ENCODE assay signal across 9 mouse cellular contexts in genomic region chr2:74672481-74673362, GRCm38 (mm10). TPM values are rescaled to one million over a fixed set of nuclear protein-coding genes. Genes with fewer than 3 reads are reported as not detected.
DNase-seq lines count a peak whose midpoint lies in the region; ATAC-seq lines count a peak whose summit lies in the region.
"Had no signal": no experiment of that assay in that cellular context is flagged by ENCODE, and none has a peak within 500 bp of the region (broad histone marks: within the 10 kb centered on the region; RNA-seq: fewer than 3 reads in every experiment).

No protein-coding gene starts in this region.

- H3K9me3 ChIP-seq in neural tube, embryonic 11.5 days (ENCODE audit: control insufficient read depth, low read length) = no peaks in the 10 kb centered on the region
- H3K9me3 ChIP-seq in limb, embryonic 11.5 days (ENCODE audit: control insufficient read depth, low read length) = no peaks in the 10 kb centered on the region
- no peaks in the 10 kb centered on the region for H3K9me3 ChIP-seq in midbrain, embryonic 11.5 days (ENCODE audit: control insufficient read depth, low read length)

- no peak overlapping the region for H3K27ac ChIP-seq in neural tube, embryonic 11.5 days (ENCODE audit: low read depth, low read length)
- peak overlapping the region; percentile 90 for H3K27ac ChIP-seq in limb, embryonic 11.5 days (replicated peaks; ENCODE audit: low read depth, low read length)
- H3K27ac ChIP-seq in midbrain, embryonic 11.5 days (ENCODE audit: low read depth, low read length) = no peak overlapping the region

- ATAC-seq in neural tube, embryonic 11.5 days (ENCODE audit: insufficient read depth, low FRiP score, low TSS enrichment) = no peak
- peak; percentile 82 for ATAC-seq in granulocyte monocyte progenitor cell, adult 5-6 weeks (replicated peaks; ENCODE audit: poor library complexity, severe bottlenecking)
- peak; percentile 34 for ATAC-seq in limb, embryonic 11.5 days (ENCODE audit: insufficient number of reproducible peaks, low FRiP score, low TSS enrichment, low read depth)
- peak; percentile 71 for ATAC-seq in midbrain, embryonic 11.5 days (ENCODE audit: low FRiP score)

- under 1% methylated on average over 39 of the region's 40 CpGs for whole genome bisulfite sequencing in neural tube, embryonic 11.5 days
- WGBS in limb, embryonic 11.5 days = under 1% methylated on average over 40 of the region's 40 CpGs
- WGBS in midbrain, embryonic 11.5 days = under 1% methylated on average over 40 of the region's 40 CpGs

- H3K4me3 ChIP-seq in neural tube, embryonic 11.5 days (ENCODE audit: low read depth, low read length) = peak overlapping the region; percentile 19; the same call in 1 of the 2 replicates
- H3K4me3 ChIP-seq in limb, embryonic 11.5 days (ENCODE audit: low read depth, low read length) = peak overlapping the region; percentile 28
- H3K4me3 ChIP-seq in midbrain, embryonic 11.5 days (ENCODE audit: low read depth, low read length) = no peak overlapping the region; the same call in 1 of the 2 replicates

- no peak overlapping the region for H3K9ac ChIP-seq in neural tube, embryonic 11.5 days (ENCODE audit: low read length)
- H3K9ac ChIP-seq in limb, embryonic 11.5 days (ENCODE audit: low read length) = peak overlapping the region; percentile 60
- no peak overlapping the region for H3K9ac ChIP-seq in midbrain, embryonic 11.5 days (ENCODE audit: low read length)

- 0 out of 2 replicates have a peak, but pooled peaks cover 6% of the 10 kb centered on the region for H3K4me1 ChIP-seq in neural tube, embryonic 11.5 days (ENCODE audit: control insufficient read depth, insufficient read depth, low read length)
- H3K4me1 ChIP-seq in limb, embryonic 11.5 days (ENCODE audit: control insufficient read depth, insufficient read depth, low read length) = peaks cover 18% of the 10 kb centered on the region
- peaks cover 8% of the 10 kb centered on the region; the same call in 1 of the 2 replicates for H3K4me1 ChIP-seq in midbrain, embryonic 11.5 days (ENCODE audit: control insufficient read depth, insufficient read depth, low read length)

- H3K4me2 ChIP-seq in neural tube, embryonic 11.5 days (ENCODE audit: low read depth) = peak overlapping the region; percentile 44
- peak overlapping the region; percentile 47 for H3K4me2 ChIP-seq in limb, embryonic 11.5 days (ENCODE audit: low read depth, severe bottlenecking)
- peak overlapping the region; percentile 7; the same call in 1 of the 2 replicates for H3K4me2 ChIP-seq in midbrain, embryonic 11.5 days

- DNase-seq in neural tube, embryonic 11.5 days (ENCODE audit: low spot score) = peak; percentile 88
- no peak for DNase-seq in neural tube, embryonic 10.5 days (ENCODE audit: extremely low spot score, low spot score)
- peak; percentile 49 for DNase-seq in brain, adult 2 months (ENCODE audit: low read depth, low spot score)
- DNase-seq in limb, embryonic 11.5 days (ENCODE audit: low spot score) = peak; percentile 91
- no peak for DNase-seq in midbrain, embryonic 11.5 days (ENCODE audit: low spot score, missing footprints)
- DNase-seq in thymus, postnatal 0 days (ENCODE audit: low spot score) = peak; percentile 49
- no peak for DNase-seq in layer of hippocampus, adult 18-20 months (ENCODE audit: low spot score in 2 of 2)

- H3K36me3 ChIP-seq in neural tube, embryonic 11.5 days (ENCODE audit: control insufficient read depth, insufficient read depth, low read length) = no peaks in the 10 kb centered on the region
- no peaks in the 10 kb centered on the region for H3K36me3 ChIP-seq in limb, embryonic 11.5 days (ENCODE audit: control insufficient read depth, insufficient read depth, low read length)
- no peaks in the 10 kb centered on the region for H3K36me3 ChIP-seq in midbrain, embryonic 11.5 days (ENCODE audit: control insufficient read depth, insufficient read depth, low read length)

- peaks cover 98% of the 10 kb centered on the region for H3K27me3 ChIP-seq in neural tube, embryonic 11.5 days (ENCODE audit: control insufficient read depth, insufficient read depth, low read length)
- H3K27me3 ChIP-seq in limb, embryonic 11.5 days (ENCODE audit: control insufficient read depth, insufficient read depth, low read length) = peaks cover 34% of the 10 kb centered on the region
- peaks cover 98% of the 10 kb centered on the region for H3K27me3 ChIP-seq in midbrain, embryonic 11.5 days (ENCODE audit: control insufficient read depth, insufficient read depth, low read length)

RNA-seq across cellular contexts. Expression of gene Hoxd12, which starts 2.1 kb away (rescaled TPM):
- 2.1 TPM in 2 replicates for polyA plus RNA-seq in neural tube, embryonic 11.5 days (2014; fragmentation: Nextera tagmentation; extraction: Ambion mirVana)
- not detected in 2 replicates for total RNA-seq in granulocyte monocyte progenitor cell, adult 5-6 weeks (2014; fragmentation: Nextera tagmentation)
- total RNA-seq in granulocyte monocyte progenitor cell, adult 5-6 weeks (2017) = not detected in 2 replicates
- 80.7 and 82.2 TPM in 2 replicates for polyA plus RNA-seq in limb, embryonic 11.5 days (2014; fragmentation: Nextera tagmentation; extraction: Ambion mirVana)
- polyA plus RNA-seq in midbrain, embryonic 11.5 days (2014; fragmentation: Nextera tagmentation; extraction: Ambion mirVana) = not detected in 2 replicates
- not detected in 2 replicates for polyA plus RNA-seq in thymus, postnatal 0 days (2015; fragmentation: Nextera tagmentation; extraction: Ambion mirVana)
- not detected for total RNA-seq in layer of hippocampus, adult 18-20 months (2021)
- total RNA-seq: heart, postnatal 14 days had no signal

RNA-seq across cellular contexts. Expression of gene Hoxd13, which starts 4.6 kb away (rescaled TPM):
- polyA plus RNA-seq in neural tube, embryonic 11.5 days (2014; fragmentation: Nextera tagmentation; extraction: Ambion mirVana) = 0.41 and 1.0 TPM in 2 replicates
- total RNA-seq in granulocyte monocyte progenitor cell, adult 5-6 weeks (2014; fragmentation: Nextera tagmentation) = not detected in 2 replicates
- total RNA-seq in granulocyte monocyte progenitor cell, adult 5-6 weeks (2017) = not detected in 2 replicates
- polyA plus RNA-seq in limb, embryonic 11.5 days (2014; fragmentation: Nextera tagmentation; extraction: Ambion mirVana) = 55.3 and 59.8 TPM in 2 replicates
- not detected in 2 replicates for polyA plus RNA-seq in midbrain, embryonic 11.5 days (2014; fragmentation: Nextera tagmentation; extraction: Ambion mirVana)
- not detected in 2 replicates for polyA plus RNA-seq in thymus, postnatal 0 days (2015; fragmentation: Nextera tagmentation; extraction: Ambion mirVana)
- total RNA-seq in layer of hippocampus, adult 18-20 months (2021) = not detected
- total RNA-seq: heart, postnatal 14 days had no signal

RNA-seq across cellular contexts. Expression of gene Hoxd11, which starts 6.6 kb away (rescaled TPM):
- polyA plus RNA-seq in neural tube, embryonic 11.5 days (2014; fragmentation: Nextera tagmentation; extraction: Ambion mirVana) = 8.1 and 8.5 TPM in 2 replicates
- not detected in 2 replicates for total RNA-seq in granulocyte monocyte progenitor cell, adult 5-6 weeks (2014; fragmentation: Nextera tagmentation)
- not detected in 2 replicates for total RNA-seq in granulocyte monocyte progenitor cell, adult 5-6 weeks (2017)
- polyA plus RNA-seq in limb, embryonic 11.5 days (2014; fragmentation: Nextera tagmentation; extraction: Ambion mirVana) = 59.6 and 64.4 TPM in 2 replicates
- not detected in 2 replicates for polyA plus RNA-seq in midbrain, embryonic 11.5 days (2014; fragmentation: Nextera tagmentation; extraction: Ambion mirVana)
- polyA plus RNA-seq in thymus, postnatal 0 days (2015; fragmentation: Nextera tagmentation; extraction: Ambion mirVana) = not detected in 2 replicates
- total RNA-seq in layer of hippocampus, adult 18-20 months (2021) = not detected
- total RNA-seq: heart, postnatal 14 days had no signal

RNA-seq across cellular contexts. Expression of gene Evx2, which starts 13.4 kb away (rescaled TPM):
- 0.54 and 0.69 TPM in 2 replicates for polyA plus RNA-seq in neural tube, embryonic 11.5 days (2014; fragmentation: Nextera tagmentation; extraction: Ambion mirVana)
- not detected in 2 replicates for total RNA-seq in granulocyte monocyte progenitor cell, adult 5-6 weeks (2014; fragmentation: Nextera tagmentation)
- not detected in 2 replicates for total RNA-seq in granulocyte monocyte progenitor cell, adult 5-6 weeks (2017)
- 3.3 and 3.8 TPM in 2 replicates for polyA plus RNA-seq in limb, embryonic 11.5 days (2014; fragmentation: Nextera tagmentation; extraction: Ambion mirVana)
- 1.5 and 1.9 TPM in 2 replicates for polyA plus RNA-seq in midbrain, embryonic 11.5 days (2014; fragmentation: Nextera tagmentation; extraction: Ambion mirVana)
- not detected in 2 replicates for polyA plus RNA-seq in thymus, postnatal 0 days (2015; fragmentation: Nextera tagmentation; extraction: Ambion mirVana)
- not detected for total RNA-seq in layer of hippocampus, adult 18-20 months (2021)
- total RNA-seq: heart, postnatal 14 days had no signal

RNA-seq across cellular contexts. Expression of gene Hoxd10, which starts 19.0 kb away (rescaled TPM):
- polyA plus RNA-seq in neural tube, embryonic 11.5 days (2014; fragmentation: Nextera tagmentation; extraction: Ambion mirVana) = 28.1 and 29.3 TPM in 2 replicates
- total RNA-seq in granulocyte monocyte progenitor cell, adult 5-6 weeks (2014; fragmentation: Nextera tagmentation) = not detected in 2 replicates
- total RNA-seq in granulocyte monocyte progenitor cell, adult 5-6 weeks (2017) = not detected in 2 replicates
- polyA plus RNA-seq in limb, embryonic 11.5 days (2014; fragmentation: Nextera tagmentation; extraction: Ambion mirVana) = 52.0 and 55.0 TPM in 2 replicates
- polyA plus RNA-seq in midbrain, embryonic 11.5 days (2014; fragmentation: Nextera tagmentation; extraction: Ambion mirVana) = not detected in 2 replicates
- polyA plus RNA-seq in thymus, postnatal 0 days (2015; fragmentation: Nextera tagmentation; extraction: Ambion mirVana) = 0.14 TPM in 1 of 2 replicates, not detected in the other
- not detected for total RNA-seq in layer of hippocampus, adult 18-20 months (2021)

Comparison
In these comparisons a context has a peak if more than half of its experiments do, and no peak if none do; other contexts are left out.
1. DNase-seq: peak in neural tube, embryonic 11.5 days (single experiment), brain, adult 2 months (single experiment), limb, embryonic 11.5 days (single experiment) and thymus, postnatal 0 days (single experiment); none in neural tube, embryonic 10.5 days (single experiment), midbrain, embryonic 11.5 days (single experiment) and layer of hippocampus, adult 18-20 months (0 of 2).
2. RNA of gene Hoxd12, which starts 2.1 kb away (polyA plus RNA-seq): 80.7 to 82.2 TPM in limb, embryonic 11.5 days; 2.1 TPM in neural tube, embryonic 11.5 days, not detected in thymus, postnatal 0 days and not detected in midbrain, embryonic 11.5 days; every median in the first group is over 10 times any median in the second.
3. RNA of gene Hoxd13, which starts 4.6 kb away (polyA plus RNA-seq): 55.3 to 59.8 TPM in limb, embryonic 11.5 days; 0.41 to 1.0 TPM in neural tube, embryonic 11.5 days, not detected in midbrain, embryonic 11.5 days and not detected in thymus, postnatal 0 days; every median in the first group is over 10 times any median in the second.
4. Peak in every context shown above with its lines, with median percentiles within 50 percentile points of each other: H3K4me2 ChIP-seq.